Mouse (Mus musculus): Measurements from ENCODE around the gene Abhd17a. TPM values are rescaled to one million over a fixed set of nuclear protein-coding genes. Genes with fewer than 3 reads are reported as not detected.

The Abhd17a gene
- polyA plus RNA-seq, 1 experiment, result 220 TPM

DNA sequence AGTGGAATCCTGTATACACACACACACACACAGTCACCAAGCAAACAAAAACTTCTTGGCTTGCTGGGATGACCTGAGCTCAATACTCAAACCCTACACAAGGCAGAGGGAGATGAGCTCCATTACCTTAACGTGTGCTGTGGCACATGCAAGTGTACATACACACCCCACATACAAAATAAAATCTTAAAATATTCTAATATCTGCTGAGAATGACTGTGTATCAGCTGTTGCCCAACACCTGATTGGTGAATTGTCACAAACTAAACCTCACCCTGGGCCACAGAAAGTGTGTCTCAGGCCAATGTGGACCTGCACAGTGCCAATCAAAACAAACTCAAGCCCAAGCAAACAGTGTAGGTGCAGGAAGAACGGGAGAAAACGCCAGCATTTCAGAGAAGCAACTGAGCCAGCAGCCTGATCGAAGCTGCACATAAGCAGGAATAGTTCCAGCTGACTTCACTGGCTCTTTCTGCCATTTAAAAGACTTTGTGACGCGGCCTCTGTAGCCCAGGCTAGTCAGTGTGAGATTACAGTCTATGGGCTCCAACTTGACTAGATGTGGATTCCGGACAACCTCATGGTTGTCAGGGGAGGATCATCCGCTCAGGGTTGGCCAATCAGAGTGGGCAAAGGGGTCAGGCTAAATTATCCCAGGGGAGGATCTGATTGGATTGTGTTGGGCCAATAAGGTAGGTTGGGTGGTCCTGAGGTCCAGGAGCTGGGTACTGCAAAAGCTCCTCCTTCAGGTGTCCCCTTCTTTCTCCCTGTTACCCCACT is 29.5 kb upstream of the Abhd17a start:
- Histone ChIP-seq H3K36me3 (ENCODE audit: control insufficient read depth, insufficient read depth, low read length) (peaks cover 9% of the 10 kb centered on the region; the same call in 1 of the 2 replicates), H3K4me1 (ENCODE audit: control insufficient read depth, insufficient read depth, insufficient read length) (peaks cover 4% of the 10 kb centered on the region; the same call in 1 of the 2 replicates), H3K4me3 (ENCODE audit: extremely low read depth, insufficient read depth, insufficient read length) (no peak overlapping the region), H3K27me3 (ENCODE audit: control insufficient read depth, insufficient read depth, low read length) (no peaks in the 10 kb centered on the region), H3K27ac (ENCODE audit: insufficient read depth, low read length) (no peak overlapping the region)
- WGBS, result 89% methylated on average over 8 of the region's 8 CpGs
- TF ChIP-seq POLR2A (IDR thresholded peaks at IDR 0.05; ENCODE audit: low read depth, low read length) (no peak), CTCF (IDR thresholded peaks at IDR 0.05; ENCODE audit: extremely low read depth, insufficient read depth, insufficient read length, insufficient replicate concordance) (no peak)
- no peak for DNase-seq (ENCODE audit: low read depth in 1 of 2, low spot score in 2 of 2)

DNA sequence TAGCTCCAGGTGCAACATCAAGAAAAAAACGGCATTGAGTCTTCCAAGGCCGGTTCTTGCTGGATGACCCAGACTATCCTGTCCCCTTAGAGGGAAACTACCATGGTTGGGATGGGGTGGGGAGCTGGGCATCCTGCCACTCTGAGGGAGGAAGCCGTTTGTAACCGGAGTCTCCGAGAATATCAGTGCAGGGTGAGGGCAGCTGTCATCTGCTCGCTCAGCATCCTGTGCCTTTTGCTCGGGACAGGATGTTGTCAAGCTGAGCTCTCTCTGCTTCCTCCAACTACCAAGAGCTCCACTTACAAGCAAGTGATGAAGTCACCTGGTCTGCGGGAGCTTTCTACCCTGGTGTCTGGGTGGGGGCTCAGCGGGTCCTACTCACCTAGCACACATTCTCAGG is 28.0 kb upstream of the Abhd17a start:
- no peak overlapping the region for H3K4me3 ChIP-seq (ENCODE audit: extremely low read depth, insufficient read depth, insufficient read length)
- peaks cover 11% of the 10 kb centered on the region; the same call in 1 of the 2 replicates for H3K4me1 ChIP-seq (ENCODE audit: control insufficient read depth, insufficient read depth, insufficient read length)
- 9% methylated on average over 9 of the region's 9 CpGs for WGBS
- H3K36me3 ChIP-seq (ENCODE audit: control insufficient read depth, insufficient read depth, low read length), result peaks cover 11% of the 10 kb centered on the region; the same call in 1 of the 2 replicates
- H3K27ac ChIP-seq (ENCODE audit: insufficient read depth, low read length), result peak overlapping the region; percentile 52
- no peaks in the 10 kb centered on the region for H3K27me3 ChIP-seq (ENCODE audit: control insufficient read depth, insufficient read depth, low read length)
- TF ChIP-seq CTCF (IDR thresholded peaks at IDR 0.05; ENCODE audit: extremely low read depth, insufficient read depth, insufficient read length, insufficient replicate concordance) (no peak), POLR2A (IDR thresholded peaks at IDR 0.05; ENCODE audit: low read depth, low read length) (no peak)
- DNase-seq (ENCODE audit: low read depth in 1 of 2, low spot score in 2 of 2), result peak; percentile 66

DNA sequence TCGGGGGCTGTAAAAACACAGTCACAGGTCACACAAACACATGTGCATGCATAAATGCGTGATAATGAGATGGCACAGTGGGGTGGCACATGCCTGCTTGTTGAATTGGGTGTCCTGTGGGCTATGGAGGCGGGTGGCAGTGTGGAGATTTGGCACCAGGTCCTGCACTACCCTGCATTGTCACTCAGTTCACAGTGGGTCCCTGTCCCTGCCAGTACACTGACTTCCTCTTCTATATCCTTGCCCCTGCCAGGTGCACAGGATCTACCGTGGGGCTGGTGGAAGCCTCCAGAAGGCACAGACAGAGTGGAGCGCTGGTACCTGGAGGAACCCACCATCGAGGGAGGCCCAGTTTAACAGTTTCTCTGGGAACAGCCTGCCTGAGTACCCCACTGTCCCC is 24.2 kb upstream of the Abhd17a start:
- Histone ChIP-seq H3K4me1 (ENCODE audit: control insufficient read depth, insufficient read depth, insufficient read length) (peaks cover 37% of the 10 kb centered on the region; the same call in 1 of the 2 replicates), H3K27me3 (ENCODE audit: control insufficient read depth, insufficient read depth, low read length) (no peaks in the 10 kb centered on the region), H3K4me3 (ENCODE audit: extremely low read depth, insufficient read depth, insufficient read length) (no peak overlapping the region), H3K36me3 (ENCODE audit: control insufficient read depth, insufficient read depth, low read length) (peaks cover 11% of the 10 kb centered on the region; the same call in 1 of the 2 replicates), H3K27ac (ENCODE audit: insufficient read depth, low read length) (no peak overlapping the region)
- no peak for DNase-seq (ENCODE audit: low read depth in 1 of 2, low spot score in 2 of 2)
- 51% methylated on average over 6 of the region's 6 CpGs for WGBS
- no peak for TF ChIP-seq POLR2A (IDR thresholded peaks at IDR 0.05; ENCODE audit: low read depth, low read length)

DNA sequence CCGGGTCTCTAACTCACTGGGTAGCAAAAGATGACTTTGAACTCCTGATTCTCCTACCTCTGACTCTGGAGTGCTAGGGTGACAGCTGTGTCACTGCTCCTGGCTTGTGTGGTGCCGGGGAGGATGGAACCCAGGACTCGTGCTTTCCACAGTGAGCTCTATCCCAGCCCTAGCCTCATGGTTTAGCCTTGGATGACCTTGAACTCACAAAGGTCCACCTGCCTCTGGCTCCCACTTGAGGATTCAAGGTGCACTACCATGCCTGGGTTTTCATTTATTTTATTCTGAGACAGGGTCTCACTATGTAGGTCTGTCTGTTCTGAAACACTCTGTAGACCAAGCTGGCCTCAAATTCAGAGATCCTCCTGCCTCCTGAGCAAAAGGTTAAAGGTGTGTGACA is 23.7 kb upstream of the Abhd17a start:
- no peak overlapping the region for H3K4me3 ChIP-seq (ENCODE audit: extremely low read depth, insufficient read depth, insufficient read length)
- no peak for TF ChIP-seq CTCF (IDR thresholded peaks at IDR 0.05; ENCODE audit: extremely low read depth, insufficient read depth, insufficient read length, insufficient replicate concordance)
- no peak for TF ChIP-seq POLR2A (IDR thresholded peaks at IDR 0.05; ENCODE audit: low read depth, low read length)
- no peaks in the 10 kb centered on the region for H3K27me3 ChIP-seq (ENCODE audit: control insufficient read depth, insufficient read depth, low read length)
- peaks cover 13% of the 10 kb centered on the region; the same call in 1 of the 2 replicates for H3K36me3 ChIP-seq (ENCODE audit: control insufficient read depth, insufficient read depth, low read length)
- no peak for DNase-seq (ENCODE audit: low read depth in 1 of 2, low spot score in 2 of 2)
- 92% methylated on average over 3 of the region's 3 CpGs for WGBS
- H3K4me1 ChIP-seq (ENCODE audit: control insufficient read depth, insufficient read depth, insufficient read length), result peaks cover 41% of the 10 kb centered on the region; the same call in 1 of the 2 replicates
- H3K27ac ChIP-seq (ENCODE audit: insufficient read depth, low read length), result no peak overlapping the region

DNA sequence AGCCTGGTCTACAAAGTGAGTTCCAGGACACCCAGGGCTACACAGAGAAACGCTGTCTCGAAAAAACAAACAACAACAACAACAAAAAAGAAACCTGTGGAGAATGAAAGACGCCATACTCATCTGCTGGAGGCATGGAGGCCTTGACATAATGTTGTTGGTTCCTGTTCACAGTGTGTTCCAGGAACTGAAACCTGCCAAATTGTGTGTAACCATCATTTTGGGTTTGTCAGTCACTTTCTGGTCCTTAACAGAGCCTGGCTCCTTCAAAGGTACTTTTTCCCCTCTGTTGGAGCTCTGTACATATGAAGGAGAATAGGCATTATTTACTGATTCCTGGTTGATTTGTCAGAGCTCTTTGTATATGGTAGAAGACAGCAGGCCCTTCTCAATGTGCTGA is 21.8 kb upstream of the Abhd17a start:
- Histone ChIP-seq H3K27me3 (ENCODE audit: control insufficient read depth, insufficient read depth, low read length) (no peaks in the 10 kb centered on the region), H3K36me3 (ENCODE audit: control insufficient read depth, insufficient read depth, low read length) (peaks cover 21% of the 10 kb centered on the region), H3K4me1 (ENCODE audit: control insufficient read depth, insufficient read depth, insufficient read length) (peaks cover 45% of the 10 kb centered on the region), H3K27ac (ENCODE audit: insufficient read depth, low read length) (peak overlapping the region; percentile 83), H3K4me3 (ENCODE audit: extremely low read depth, insufficient read depth, insufficient read length) (no peak overlapping the region)
- WGBS, result 73% methylated on average over 3 of the region's 3 CpGs
- no peak for DNase-seq (ENCODE audit: low read depth in 1 of 2, low spot score in 2 of 2)
- TF ChIP-seq CTCF (IDR thresholded peaks at IDR 0.05; ENCODE audit: extremely low read depth, insufficient read depth, insufficient read length, insufficient replicate concordance) (no peak), POLR2A (IDR thresholded peaks at IDR 0.05; ENCODE audit: low read depth, low read length) (no peak)

DNA sequence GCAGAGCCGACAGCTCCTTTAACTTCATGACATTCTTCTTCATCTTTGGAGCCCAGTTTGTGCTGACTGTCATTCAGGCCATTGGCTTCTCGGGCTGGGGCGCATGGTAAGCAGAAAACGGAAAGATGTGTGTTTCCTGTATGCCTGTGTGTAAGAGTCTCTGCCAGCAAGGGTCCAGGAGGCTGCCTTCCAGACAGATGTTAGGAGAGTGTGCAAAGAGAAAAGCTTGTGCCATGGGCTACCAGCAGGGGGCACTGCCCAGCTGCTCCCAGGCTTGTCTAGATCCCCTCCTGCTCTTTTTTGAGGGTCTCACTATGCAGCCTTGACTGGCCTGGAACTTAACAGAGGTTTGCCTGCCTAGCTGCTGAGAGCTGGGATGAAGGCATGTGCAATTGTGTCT is 20.9 kb upstream of the Abhd17a start:
- Histone ChIP-seq H3K36me3 (ENCODE audit: control insufficient read depth, insufficient read depth, low read length) (peaks cover 28% of the 10 kb centered on the region), H3K27me3 (ENCODE audit: control insufficient read depth, insufficient read depth, low read length) (no peaks in the 10 kb centered on the region), H3K27ac (ENCODE audit: insufficient read depth, low read length) (peak overlapping the region; percentile 83), H3K4me3 (ENCODE audit: extremely low read depth, insufficient read depth, insufficient read length) (no peak overlapping the region), H3K4me1 (ENCODE audit: control insufficient read depth, insufficient read depth, insufficient read length) (peaks cover 53% of the 10 kb centered on the region)
- peak in 1 of 2 experiments; percentile 69 for DNase-seq (ENCODE audit: low read depth in 1 of 2, low spot score in 2 of 2)
- TF ChIP-seq CTCF (IDR thresholded peaks at IDR 0.05; ENCODE audit: extremely low read depth, insufficient read depth, insufficient read length, insufficient replicate concordance) (peak; percentile 73; the same call in 1 of the 2 replicates), POLR2A (IDR thresholded peaks at IDR 0.05; ENCODE audit: low read depth, low read length) (no peak)
- WGBS, result 23% methylated on average over 4 of the region's 4 CpGs
